Comparison of ENCODE assay signal across 9 mouse cellular contexts in the genomic region with DNA sequence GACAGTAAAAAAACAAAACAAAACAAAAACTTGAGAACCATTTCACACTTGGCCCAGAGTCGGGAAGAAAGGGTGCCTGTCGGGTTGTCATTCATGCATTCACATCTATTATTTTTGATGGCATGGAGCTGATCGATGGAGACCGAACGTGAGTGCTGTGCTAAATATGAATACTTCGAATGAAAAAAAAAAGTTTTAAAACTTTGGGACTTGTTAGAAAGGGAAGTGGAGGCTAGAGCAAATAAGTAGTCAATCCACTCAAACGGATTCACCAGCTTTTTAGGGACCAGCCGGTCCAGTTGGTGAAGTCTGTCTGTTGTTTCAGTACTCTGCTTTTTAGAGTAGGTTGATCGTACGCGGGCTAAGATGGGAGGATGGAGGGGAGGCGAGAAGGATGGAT. TPM values are rescaled to one million over a fixed set of nuclear protein-coding genes. Genes with fewer than 3 reads are reported as not detected.
DNase-seq lines count a peak whose midpoint lies in the region; ATAC-seq and TF ChIP-seq lines count a peak whose summit lies in the region.
"Had no signal": no experiment of that assay in that cellular context is flagged by ENCODE, and none has a peak within 500 bp of the region (broad histone marks: within the 10 kb centered on the region; RNA-seq: fewer than 3 reads in every experiment).

No protein-coding gene starts in this region.

- ATAC-seq in heart, embryonic 14.5 days (ENCODE audit: insufficient number of reproducible peaks, insufficient read depth, low FRiP score, low read depth), result no peak
- ATAC-seq in hindbrain, embryonic 11.5 days (ENCODE audit: low FRiP score), result no peak
- 0 out of 2 replicates have a peak, but pooled peaks have one; percentile 5 for ATAC-seq in megakaryocyte progenitor cell, adult 5-6 weeks (replicated peaks; ENCODE audit: poor library complexity)

- peaks cover 0 to 9% of the 10 kb centered on the region in 2 experiments; a peak in 3 of 4 replicates for H3K4me1 ChIP-seq in heart, embryonic 14.5 days (ENCODE audit: control insufficient read depth in 2 of 2, insufficient read depth in 2 of 2, low read length in 2 of 2)
- peaks cover 6% of the 10 kb centered on the region; the same call in 1 of the 2 replicates for H3K4me1 ChIP-seq in hindbrain, embryonic 11.5 days (replicated peaks; ENCODE audit: control insufficient read depth, insufficient read depth, low read length)

- H3K9ac ChIP-seq in heart, embryonic 14.5 days (ENCODE audit: low read length), result no peak overlapping the region
- no peak overlapping the region for H3K9ac ChIP-seq in hindbrain, embryonic 11.5 days (ENCODE audit: low read depth, low read length)

- WGBS in heart, embryonic 14.5 days, result under 1% methylated on average over 12 of the region's 12 CpGs
- WGBS in hindbrain, embryonic 11.5 days, result under 1% methylated on average over 12 of the region's 12 CpGs

- H3K36me3 ChIP-seq in heart, embryonic 14.5 days (ENCODE audit: control insufficient read depth, insufficient read depth, low read length), result no peaks in the 10 kb centered on the region
- H3K36me3 ChIP-seq in hindbrain, embryonic 11.5 days (ENCODE audit: control insufficient read depth, insufficient read depth, low read length), result no peaks in the 10 kb centered on the region

- TF ChIP-seq CTCF in brain, embryonic 14.5 days (IDR thresholded peaks at IDR 0.05; ENCODE audit: borderline replicate concordance, extremely low read depth, insufficient read depth, insufficient read length), result no peak

- DNase-seq in heart, adult 11 months, result no peak
- DNase-seq in brain, embryonic 14.5 days (ENCODE audit: low read depth), result peak; percentile 35
- no peak for DNase-seq in hindbrain, embryonic 11.5 days (ENCODE audit: low spot score)
- no peak for DNase-seq in ovary, postnatal 36 days (ENCODE audit: low spot score)
- no peak for DNase-seq in adrenal gland, adult 2 months
- no peak for DNase-seq in cerebellum, adult 11 months

- peak overlapping the region; percentile 79 for H3K4me2 ChIP-seq in heart, embryonic 14.5 days (ENCODE audit: low read length)
- peak overlapping the region; percentile 93 for H3K4me2 ChIP-seq in hindbrain, embryonic 11.5 days (replicated peaks; ENCODE audit: low read depth, low read length)

- peaks cover 79% of the 10 kb centered on the region for H3K27me3 ChIP-seq in heart, embryonic 14.5 days (ENCODE audit: control insufficient read depth, insufficient read depth, low read length)
- H3K27me3 ChIP-seq in hindbrain, embryonic 11.5 days (ENCODE audit: control insufficient read depth, insufficient read depth, low read length), result peaks cover 53% of the 10 kb centered on the region

- no peak for TF ChIP-seq POLR2A in brain, embryonic 14.5 days (IDR thresholded peaks at IDR 0.05; ENCODE audit: borderline replicate concordance, extremely low read depth, insufficient read depth, insufficient read length, poor library complexity, severe bottlenecking)

- peak overlapping the region; percentile 27 to 47 for H3K4me3 ChIP-seq in heart, embryonic 14.5 days (ENCODE audit: control insufficient read depth in 1 of 2, insufficient read depth in 1 of 2, low read depth in 1 of 2, low read length in 2 of 2)
- peak overlapping the region; percentile 47 for H3K4me3 ChIP-seq in hindbrain, embryonic 11.5 days (ENCODE audit: low read depth, low read length)

- no peak overlapping the region for H3K27ac ChIP-seq in heart, embryonic 14.5 days (replicated peaks in 1 of 2; ENCODE audit: control insufficient read depth in 1 of 2, insufficient read depth in 1 of 2, low read depth in 2 of 2, low read length in 2 of 2)
- H3K27ac ChIP-seq in hindbrain, embryonic 11.5 days (ENCODE audit: low read depth, low read length), result no peak overlapping the region

- no peaks in the 10 kb centered on the region for H3K9me3 ChIP-seq in heart, embryonic 14.5 days (ENCODE audit: control insufficient read depth, low read length)
- no peaks in the 10 kb centered on the region for H3K9me3 ChIP-seq in hindbrain, embryonic 11.5 days (ENCODE audit: control insufficient read depth, low read length)

RNA-seq across cellular contexts. Expression of gene Foxi3, which starts 0.5 kb away (rescaled TPM):
- not detected in 2 replicates for polyA plus RNA-seq in heart, embryonic 14.5 days (2014; fragmentation: Nextera tagmentation; extraction: Ambion mirVana)
- polyA plus RNA-seq in brain, embryonic 14.5 days (2012; rRNA removed), result 0.08 and 0.49 TPM in 2 replicates
- not detected in 2 replicates for polyA plus RNA-seq in hindbrain, embryonic 11.5 days (2014; fragmentation: Nextera tagmentation; extraction: Ambion mirVana)
- not detected in 2 replicates for total RNA-seq in megakaryocyte progenitor cell, adult 5-6 weeks (2015)
- not detected in 2 replicates for total RNA-seq in megakaryocyte progenitor cell, adult 5-6 weeks (2017)
- not detected for total RNA-seq in adrenal gland, adult 2 months (2021)
- not detected in 2 replicates for polyA plus RNA-seq in adrenal gland, adult 2 months (2012; rRNA removed)
- total RNA-seq: neutrophil, adult 5-6 weeks had no signal

RNA-seq across cellular contexts. Expression of gene Tex37, which starts 37.1 kb away (rescaled TPM):
- not detected in 2 replicates for polyA plus RNA-seq in heart, embryonic 14.5 days (2014; fragmentation: Nextera tagmentation; extraction: Ambion mirVana)
- not detected in 2 replicates for polyA plus RNA-seq in brain, embryonic 14.5 days (2012; rRNA removed)
- not detected in 2 replicates for polyA plus RNA-seq in hindbrain, embryonic 11.5 days (2014; fragmentation: Nextera tagmentation; extraction: Ambion mirVana)
- not detected in 2 replicates for total RNA-seq in megakaryocyte progenitor cell, adult 5-6 weeks (2015)
- not detected in 2 replicates for total RNA-seq in megakaryocyte progenitor cell, adult 5-6 weeks (2017)
- not detected for total RNA-seq in adrenal gland, adult 2 months (2021)
- polyA plus RNA-seq in adrenal gland, adult 2 months (2012; rRNA removed), result not detected in 2 replicates
- total RNA-seq: neutrophil, adult 5-6 weeks had no signal
